Mouse (Mus musculus) C2C12 (cell line): ENCODE measurements around the gene Itpkb.

Source experiments
- CEBPB ChIP-seq: IDR thresholded peaks from one replicate; pipeline ENCODE4 v1.6.1; 2011; ENCODE audit warnings: low read depth, mild to moderate bottlenecking, control low read depth, moderate library complexity
- CTCF ChIP-seq: IDR thresholded peaks from one replicate; pipeline ENCODE4 v1.5.1; 2011; ENCODE audit not compliant: control insufficient read depth, insufficient read depth, insufficient read length
- FOSL1 ChIP-seq: IDR thresholded peaks from one replicate; pipeline ENCODE4 v1.8.0; 2011; ENCODE audit warnings: mild to moderate bottlenecking, low read length; ENCODE audit not compliant: poor library complexity, insufficient read depth, severe bottlenecking
- MAX ChIP-seq: IDR thresholded peaks from one replicate; pipeline ENCODE4 v1.6.1; 2011; ENCODE audit warnings: mild to moderate bottlenecking, control low read depth
- MYOD1 ChIP-seq: IDR thresholded peaks from one replicate; pipeline ENCODE4 v1.6.1; 2011; ENCODE audit warnings: low read depth; ENCODE audit not compliant: control insufficient read depth, insufficient read length
- MYOG ChIP-seq: IDR thresholded peaks from one replicate; pipeline ENCODE4 v1.6.1; 2011; ENCODE audit not compliant: control insufficient read depth, insufficient read length; ENCODE audit errors: extremely low read depth
- USF1 ChIP-seq: IDR thresholded peaks from one replicate; pipeline ENCODE4 v1.6.1; 2011; ENCODE audit warnings: low read depth, mild to moderate bottlenecking, control low read depth, moderate library complexity

GRCm38 (mm10) chr1:180300292-180300691, 30.0 kb upstream of the Itpkb start:
- no peak for TF ChIP-seq CTCF
- TF ChIP-seq FOSL1, result no peak
- no peak for TF ChIP-seq MYOD1
- TF ChIP-seq MYOG, result no peak
- TF ChIP-seq USF1, result no peak
- TF ChIP-seq MAX, result no peak
- no peak for TF ChIP-seq CEBPB
